Mouse (Mus musculus): ENCODE measurements around the gene Cdc42bpb. TPM values are rescaled to one million over a fixed set of nuclear protein-coding genes. Genes with fewer than 3 reads are reported as not detected.

The Cdc42bpb gene
- total RNA-seq, 2 experiments from 2014 or later, result 112 to 153 TPM

Other genes with a start within 250 kb of the Cdc42bpb start
- 10 to 100 TPM; 28.9 to 30.9 TPM for gene Traf3, start 211.3 kb downstream of the Cdc42bpb start, total RNA-seq (2021)
- not detected for gene 4930595D18Rik, start 193.2 kb downstream of the Cdc42bpb start, total RNA-seq (2021)
- not detected for gene Amn, start 106.6 kb downstream of the Cdc42bpb start, total RNA-seq (2021)
- gene Lbhd2, start 29.1 kb upstream of the Cdc42bpb start, total RNA-seq (2021), result under 1 TPM in 1 of 2 experiments, not detected in 1; 0.59 TPM
- gene Exoc3l4, start 39.3 kb upstream of the Cdc42bpb start, total RNA-seq (2021), result 1 to 10 TPM; 4.8 to 6.7 TPM
- 10 to 100 TPM; 13.9 to 14.3 TPM for gene Tnfaip2, start 64.8 kb upstream of the Cdc42bpb start, total RNA-seq (2021)
- under 1 TPM in 1 of 2 experiments, not detected in 1; 0.53 TPM for gene Gm266, start 108.1 kb upstream of the Cdc42bpb start, total RNA-seq (2021)
- 100 to 1,000 TPM; 309 to 376 TPM for gene Eif5, start 160.3 kb upstream of the Cdc42bpb start, total RNA-seq (2021)
- gene Mark3, start 196.8 kb upstream of the Cdc42bpb start, total RNA-seq (2021), result 10 to 100 TPM; 93.4 to 99.0 TPM